Mouse (Mus musculus) MEL (cell line): ENCODE measurements at regions not wholly inside any gene's neighbourhood (a gene's known extent, or its start where the extent isn't known, plus 50 kb on each side); places are given as distances from the start of the nearest gene placed in this dataset.

Source experiments
- DNase-seq: peaks from one replicate; pipeline ENCODE4 v3.0.0; 2011; ENCODE audit warnings: low read depth, low spot score
- H3K27ac ChIP-seq: 2 replicates; pipeline ENCODE4 v1.5.1; 2012; ENCODE audit warnings: low read depth, mild to moderate bottlenecking, control low read depth, low read length, moderate library complexity; ENCODE audit not compliant: control insufficient read depth
- H3K27me3 ChIP-seq, 2 experiments: fragments of 150-350 bp in 1 of 2; sonication (generic) in 1 of 2; 2 replicates each; pipeline ENCODE4 v1.6.1; 2012; ENCODE audit warnings: low read length in 2 of 2, mild to moderate bottlenecking in 2 of 2, improper control_type of control experiment in 1 of 2, moderate library complexity in 1 of 2; ENCODE audit not compliant: insufficient read depth in 2 of 2, control insufficient read depth in 1 of 2
- H3K36me3 ChIP-seq, 2 experiments: 2 replicates each; pipeline ENCODE4 v1.6.1; 2012 to 2014; ENCODE audit warnings: low read length in 2 of 2, improper control_type of control experiment in 1 of 2, inconsistent platforms in 1 of 2, mild to moderate bottlenecking in 1 of 2; ENCODE audit not compliant: insufficient read depth in 2 of 2, control insufficient read depth in 1 of 2
- H3K4me1 ChIP-seq, 2 experiments: fragments of 150-350 bp in 1 of 2; sonication (generic) in 1 of 2; 2 replicates each; pipeline ENCODE4 v1.6.1; 2012; ENCODE audit warnings: low read length in 2 of 2, improper control_type of control experiment in 1 of 2, mild to moderate bottlenecking in 1 of 2; ENCODE audit not compliant: insufficient read depth in 2 of 2, control insufficient read depth in 1 of 2
- H3K4me3 ChIP-seq, 2 experiments: fragments of 150-350 bp in 1 of 2; sonication (generic) in 1 of 2; 2 replicates each; pipeline ENCODE4 v1.5.1; 2012; ENCODE audit warnings: low read depth in 2 of 2, low read length in 2 of 2, mild to moderate bottlenecking in 2 of 2, moderate library complexity in 2 of 2, control low read depth in 1 of 2, improper control_type of control experiment in 1 of 2; ENCODE audit not compliant: control insufficient read depth in 1 of 2, insufficient read depth in 1 of 2
- H3K79me2 ChIP-seq: 2 replicates; pipeline ENCODE4 v1.6.1; 2012; ENCODE audit warnings: mild to moderate bottlenecking, low read length, moderate library complexity; ENCODE audit not compliant: control insufficient read depth, poor library complexity, insufficient read depth
- H3K9ac ChIP-seq: 2 replicates; pipeline ENCODE4 v1.6.1; 2012; ENCODE audit warnings: low read depth, mild to moderate bottlenecking, control low read depth, low read length, moderate library complexity; ENCODE audit not compliant: control insufficient read depth, poor library complexity, severe bottlenecking
- H3K9me3 ChIP-seq: fragments of 150-350 bp; sonication (generic); replicated peaks from 2 replicates; pipeline ENCODE4 v1.6.1; 2012; ENCODE audit warnings: mild to moderate bottlenecking, low read length, improper control_type of control experiment, moderate library complexity; ENCODE audit not compliant: insufficient read depth
- BHLHE40 ChIP-seq: IDR thresholded peaks from 2 replicates; pipeline ENCODE4 v1.6.1; 2012; ENCODE audit warnings: low read depth, mild to moderate bottlenecking, inconsistent platforms, low read length, improper control_type of control experiment, borderline replicate concordance
- CHD1 ChIP-seq: IDR thresholded peaks from 2 replicates; pipeline ENCODE4 v1.6.1; 2012; ENCODE audit warnings: low read depth, mild to moderate bottlenecking, inconsistent platforms, low read length, improper control_type of control experiment
- CHD2 ChIP-seq: IDR thresholded peaks from 2 replicates; pipeline ENCODE4 v1.6.1; 2011; ENCODE audit warnings: low read length, improper control_type of control experiment
- E2F4 ChIP-seq: IDR thresholded peaks from 2 replicates; pipeline ENCODE4 v1.6.1; 2011; ENCODE audit warnings: low read depth, low read length, improper control_type of control experiment, borderline replicate concordance
- ELF1 ChIP-seq: IDR thresholded peaks from 2 replicates; pipeline ENCODE4 v1.6.1; 2014; ENCODE audit warnings: low read depth, mild to moderate bottlenecking, inconsistent platforms, low read length, improper control_type of control experiment, moderate library complexity
- EP300 ChIP-seq, 2 experiments: IDR thresholded peaks; 2 replicates each; pipeline ENCODE4 v1.6.1; 2011; ENCODE audit warnings: improper control_type of control experiment in 2 of 2, low read length in 2 of 2, low read depth in 1 of 2, mild to moderate bottlenecking in 1 of 2
- ETS1 ChIP-seq: IDR thresholded peaks from 2 replicates; pipeline ENCODE4 v1.6.1; 2012; ENCODE audit warnings: low read depth, mild to moderate bottlenecking, inconsistent platforms, low read length, improper control_type of control experiment, moderate library complexity
- GATA1 ChIP-seq: IDR thresholded peaks from 2 replicates; pipeline ENCODE4 v1.6.1; 2011; ENCODE audit warnings: low read depth, low read length, improper control_type of control experiment
- HCFC1 ChIP-seq: IDR thresholded peaks from 2 replicates; pipeline ENCODE4 v1.6.1; 2012; ENCODE audit warnings: low read depth, mild to moderate bottlenecking, inconsistent platforms, low read length, improper control_type of control experiment, moderate library complexity
- JUND ChIP-seq: IDR thresholded peaks from 2 replicates; pipeline ENCODE4 v1.6.1; 2011; ENCODE audit warnings: low read depth, mild to moderate bottlenecking, improper control_type of control experiment, low read length
- KAT2A ChIP-seq: conservative IDR thresholded peaks from 2 replicates; pipeline ENCODE4 v1.6.1; 2012; ENCODE audit warnings: low read depth, low read length, improper control_type of control experiment, inconsistent platforms
- MAFK ChIP-seq: IDR thresholded peaks from 2 replicates; pipeline ENCODE4 v1.6.1; 2011; ENCODE audit warnings: low read depth, mild to moderate bottlenecking, low read length, improper control_type of control experiment, borderline replicate concordance
- MAX ChIP-seq: IDR thresholded peaks from 2 replicates; pipeline ENCODE4 v1.6.1; 2011; ENCODE audit warnings: low read length, improper control_type of control experiment
- MAZ ChIP-seq: IDR thresholded peaks from 2 replicates; pipeline ENCODE4 v1.6.1; 2012; ENCODE audit warnings: low read depth, mild to moderate bottlenecking, inconsistent platforms, low read length, improper control_type of control experiment
- MEF2A ChIP-seq: IDR thresholded peaks from 2 replicates; pipeline ENCODE4 v1.6.1; 2014; ENCODE audit warnings: low read depth, mild to moderate bottlenecking, inconsistent platforms, low read length, improper control_type of control experiment; ENCODE audit not compliant: poor library complexity, insufficient replicate concordance, severe bottlenecking; ENCODE audit errors: extremely low read depth
- MXI1 ChIP-seq: IDR thresholded peaks from 2 replicates; pipeline ENCODE4 v1.6.1; 2011; ENCODE audit warnings: mild to moderate bottlenecking, low read depth, low read length, improper control_type of control experiment
- MYC ChIP-seq: IDR thresholded peaks from 2 replicates; pipeline ENCODE4 v1.6.1; 2011; ENCODE audit warnings: low read depth, mild to moderate bottlenecking, low read length, improper control_type of control experiment, moderate library complexity
- NELFE ChIP-seq: IDR thresholded peaks from 2 replicates; pipeline ENCODE4 v1.6.1; 2011; ENCODE audit warnings: low read depth, low read length, improper control_type of control experiment
- NRF1 ChIP-seq: IDR thresholded peaks from 2 replicates; pipeline ENCODE4 v1.6.1; 2014; ENCODE audit warnings: low read depth, mild to moderate bottlenecking, inconsistent platforms, low read length, improper control_type of control experiment, moderate library complexity; ENCODE audit not compliant: poor library complexity, insufficient read depth, severe bottlenecking
- POLR2AphosphoS5 ChIP-seq: IDR thresholded peaks from 2 replicates; pipeline ENCODE4 v1.6.1; 2012; ENCODE audit warnings: low read depth, borderline replicate concordance, mild to moderate bottlenecking, inconsistent platforms, low read length, moderate library complexity, mixed read lengths
- RAD21 ChIP-seq: IDR thresholded peaks from 2 replicates; pipeline ENCODE4 v1.6.1; 2011; ENCODE audit warnings: mild to moderate bottlenecking, low read depth, low read length, improper control_type of control experiment
- SIN3A ChIP-seq: IDR thresholded peaks from 2 replicates; pipeline ENCODE4 v1.6.1; 2012; ENCODE audit warnings: low read length, improper control_type of control experiment, inconsistent platforms
- SMC3 ChIP-seq: IDR thresholded peaks from 2 replicates; pipeline ENCODE4 v1.6.1; 2011; ENCODE audit warnings: low read depth, low read length, improper control_type of control experiment
- TAL1 ChIP-seq: IDR thresholded peaks from 2 replicates; pipeline ENCODE4 v1.6.1; 2012; ENCODE audit warnings: mild to moderate bottlenecking, inconsistent platforms, low read length, moderate library complexity, mixed read lengths
- TBP ChIP-seq: IDR thresholded peaks from 2 replicates; pipeline ENCODE4 v1.8.0; 2011; ENCODE audit warnings: low read depth, low read length, improper control_type of control experiment
- TCF12 ChIP-seq: IDR thresholded peaks from 2 replicates; pipeline ENCODE4 v1.6.1; 2014; ENCODE audit warnings: low read depth, mild to moderate bottlenecking, inconsistent platforms, low read length, improper control_type of control experiment, moderate library complexity
- UBTF ChIP-seq: IDR thresholded peaks from 2 replicates; pipeline ENCODE4 v1.6.1; 2012; ENCODE audit warnings: low read depth, mild to moderate bottlenecking, inconsistent platforms, low read length, improper control_type of control experiment, moderate library complexity, borderline replicate concordance; ENCODE audit not compliant: insufficient read depth
- ZC3H11A ChIP-seq: IDR thresholded peaks from 2 replicates; pipeline ENCODE4 v1.6.1; 2012; ENCODE audit warnings: low read depth, mild to moderate bottlenecking, inconsistent platforms, low read length, improper control_type of control experiment
- ZKSCAN1 ChIP-seq: IDR thresholded peaks from 2 replicates; pipeline ENCODE4 v1.6.1; 2012; ENCODE audit warnings: low read depth, mild to moderate bottlenecking, inconsistent platforms, low read length, improper control_type of control experiment, moderate library complexity
- ZMIZ1 ChIP-seq: IDR thresholded peaks from 2 replicates; pipeline ENCODE4 v1.6.1; 2012; ENCODE audit warnings: low read depth, mild to moderate bottlenecking, inconsistent platforms, low read length, improper control_type of control experiment, moderate library complexity
- ZNF384 ChIP-seq: IDR thresholded peaks from 2 replicates; pipeline ENCODE4 v1.6.1; 2012; ENCODE audit warnings: low read depth, mild to moderate bottlenecking, inconsistent platforms, low read length, improper control_type of control experiment

- TF ChIP-seq MAZ = peak; percentile 96
- no peak; the same call in 1 of the 2 replicates for TF ChIP-seq ZNF384
- TF ChIP-seq MXI1 = peak; percentile 68
- no peak for TF ChIP-seq CHD1
- peak; percentile 85 for TF ChIP-seq ELF1
- TF ChIP-seq EP300 (IDR thresholded peaks at IDR 0.05; ENCODE audit: low read depth in 1 of 2, low read length in 2 of 2) = peak in 1 of 2 experiments; percentile 90; a peak in 2 of 4 replicates
- TF ChIP-seq NRF1 = peak; percentile 96
- peak; percentile 92 for TF ChIP-seq BHLHE40
- TF ChIP-seq TAL1 = peak; percentile 92
Measured at GRCm38 (mm10) chr11:117059120-117059519, 55.8 kb upstream of the Sec14l1 start (continued).

- Histone ChIP-seq H3K27me3 (no peaks in the 10 kb centered on the region), H3K79me2 (no peaks in the 10 kb centered on the region; the same call in 1 of the 2 replicates), H3K27ac (peak overlapping the region; percentile 97), H3K36me3 (peaks cover 0 to 10% of the 10 kb centered on the region in 2 experiments; a peak in 2 of 4 replicates), H3K9ac (peak overlapping the region; percentile 68), H3K4me3 (peak overlapping the region; percentile 38 to 47), H3K4me1 (peaks cover 2 to 18% of the 10 kb centered on the region in 2 experiments; a peak in 3 of 4 replicates), H3K9me3 (no peaks in the 10 kb centered on the region)
- peak; percentile 96 for DNase-seq
- TF ChIP-seq ZKSCAN1 (no peak), MAZ (peak; percentile 81), MYC (peak; percentile 89), ZMIZ1 (no peak; the same call in 1 of the 2 replicates), ETS1 (peak; percentile 98), ZNF384 (peak; percentile 90), POLR2AphosphoS5 (no peak), E2F4 (no peak), KAT2A (no peak; the same call in 1 of the 2 replicates), BHLHE40 (peak; percentile 88), ELF1 (peak; percentile 85), JUND (no peak), TAL1 (peak; percentile 85), MEF2A (0 out of 2 replicates have a peak, but pooled peaks have one; percentile 69), ZC3H11A (peak; percentile 3; the same call in 1 of the 2 replicates), MAFK (peak; percentile 68; the same call in 1 of the 2 replicates), NELFE (peak; percentile 55), SIN3A (peak; percentile 98), MAX (peak; percentile 79), HCFC1 (peak; percentile 61), CHD2 (no peak; the same call in 1 of the 2 replicates), TBP (peak; percentile 83), NRF1 (0 out of 2 replicates have a peak, but pooled peaks have one; percentile 22), RAD21 (no peak), MXI1 (peak; percentile 86), GATA1 (peak; percentile 100), UBTF (no peak), TCF12 (peak; percentile 97), EP300 (IDR thresholded peaks at IDR 0.05; ENCODE audit: low read depth in 1 of 2, low read length in 2 of 2) (peak; percentile 97 to 98), SMC3 (no peak)
Measured at GRCm38 (mm10) chr11:117059981-117060705, 54.8 kb upstream of the Sec14l1 start.
